Mouse (Mus musculus) ES-E14 (cell line): ENCODE results near the gene Ptger2. TPM values are rescaled to one million over a fixed set of nuclear protein-coding genes. Genes with fewer than 3 reads are reported as not detected.
A peak's percentile ranks its signal among the peaks of the same experiment; 100 is the strongest.
"Not testable (repeated sequence)": the region's sequence is repeated elsewhere in the genome, so short reads cannot be mapped to it uniquely, and the experiment has no call there.

Experiments used
- DNase-seq: peaks from one replicate; pipeline ENCODE4 v3.0.0-alpha.2; 2013; ENCODE audit warnings: low read depth, low spot score
- H3K27ac ChIP-seq: 2 replicates; pipeline ENCODE4 v1.5.1; 2012; ENCODE audit warnings: low read depth, mild to moderate bottlenecking, low read length, moderate library complexity, mixed read lengths; ENCODE audit not compliant: poor library complexity, insufficient read depth, severe bottlenecking
- H3K36me3 ChIP-seq: 2 replicates; pipeline ENCODE4 v1.6.1; 2012; ENCODE audit warnings: mild to moderate bottlenecking, low read length, moderate library complexity, mixed read lengths; ENCODE audit not compliant: control insufficient read depth, poor library complexity, insufficient read depth, severe bottlenecking
- H3K4me1 ChIP-seq, 2 experiments: fragments of 150-350 bp in 1 of 2; sonication (generic) in 1 of 2; 2 replicates each; pipeline ENCODE4 v1.6.1; 2012; ENCODE audit warnings: low read length in 2 of 2, mild to moderate bottlenecking in 1 of 2, mixed read lengths in 1 of 2; ENCODE audit not compliant: control insufficient read depth in 2 of 2, insufficient read depth in 2 of 2, poor library complexity in 1 of 2
- H3K4me3 ChIP-seq, 2 experiments: fragments of 150-350 bp in 1 of 2; sonication (generic) in 1 of 2; 2 replicates each; pipeline ENCODE4 v1.5.1; 2012; ENCODE audit warnings: low read length in 2 of 2, low read depth in 1 of 2, mild to moderate bottlenecking in 1 of 2, mixed read lengths in 1 of 2; ENCODE audit not compliant: insufficient read depth in 1 of 2, poor library complexity in 1 of 2, severe bottlenecking in 1 of 2
- H3K9ac ChIP-seq: 2 replicates; pipeline ENCODE4 v1.6.1; 2012; ENCODE audit warnings: low read depth, mild to moderate bottlenecking, low read length, mixed read lengths; ENCODE audit not compliant: poor library complexity, insufficient read depth, severe bottlenecking
- H3K9me3 ChIP-seq: fragments of 150-350 bp; sonication (generic); 2 replicates; pipeline ENCODE4 v1.6.1; 2012; ENCODE audit warnings: low read depth, mild to moderate bottlenecking, low read length; ENCODE audit not compliant: control insufficient read depth, insufficient read depth
- CHD2 ChIP-seq: IDR thresholded peaks from 2 replicates; pipeline ENCODE4 v1.6.1; 2014; ENCODE audit warnings: mild to moderate bottlenecking, low read depth, low read length, inconsistent platforms
- HCFC1 ChIP-seq: IDR thresholded peaks from 2 replicates; pipeline ENCODE4 v1.6.1; 2012; ENCODE audit warnings: low read length, inconsistent platforms, borderline replicate concordance; ENCODE audit not compliant: insufficient read depth
- MAFK ChIP-seq: IDR thresholded peaks from 2 replicates; pipeline ENCODE4 v1.6.1; 2014; ENCODE audit warnings: mild to moderate bottlenecking, low read depth, low read length, inconsistent platforms; ENCODE audit not compliant: insufficient read depth
- ZC3H11A ChIP-seq: IDR thresholded peaks from 2 replicates; pipeline ENCODE4 v1.6.1; 2012; ENCODE audit warnings: low read depth, mild to moderate bottlenecking, inconsistent platforms, low read length, borderline replicate concordance
- ZNF384 ChIP-seq: IDR thresholded peaks from 2 replicates; pipeline ENCODE4 v1.6.1; 2012; ENCODE audit warnings: low read depth, low read length, inconsistent platforms
- in situ Hi-C, 2 experiments: fragments of 600-800 bp; cut with MboI; formaldehyde crosslinking; loops; one replicate each; pipeline ENCODE4 v1.15.1; 2025; ENCODE audit warnings: low sequenced_read_pairs in 2 of 2, inconsistent platforms in 1 of 2; ENCODE audit not compliant: unreplicated experiment in 2 of 2
- total RNA-seq: library from RNA; depleted of rRNA; stranded (reverse); fragments of 300-350 nt; gene quantifications from 2 replicates; pipeline ENCODE4 v1.2.3, GENCODE M21; 2012; rRNA removed

The Ptger2 gene
- 0.18 and 0.74 TPM in 2 replicates for total RNA-seq

DNA sequence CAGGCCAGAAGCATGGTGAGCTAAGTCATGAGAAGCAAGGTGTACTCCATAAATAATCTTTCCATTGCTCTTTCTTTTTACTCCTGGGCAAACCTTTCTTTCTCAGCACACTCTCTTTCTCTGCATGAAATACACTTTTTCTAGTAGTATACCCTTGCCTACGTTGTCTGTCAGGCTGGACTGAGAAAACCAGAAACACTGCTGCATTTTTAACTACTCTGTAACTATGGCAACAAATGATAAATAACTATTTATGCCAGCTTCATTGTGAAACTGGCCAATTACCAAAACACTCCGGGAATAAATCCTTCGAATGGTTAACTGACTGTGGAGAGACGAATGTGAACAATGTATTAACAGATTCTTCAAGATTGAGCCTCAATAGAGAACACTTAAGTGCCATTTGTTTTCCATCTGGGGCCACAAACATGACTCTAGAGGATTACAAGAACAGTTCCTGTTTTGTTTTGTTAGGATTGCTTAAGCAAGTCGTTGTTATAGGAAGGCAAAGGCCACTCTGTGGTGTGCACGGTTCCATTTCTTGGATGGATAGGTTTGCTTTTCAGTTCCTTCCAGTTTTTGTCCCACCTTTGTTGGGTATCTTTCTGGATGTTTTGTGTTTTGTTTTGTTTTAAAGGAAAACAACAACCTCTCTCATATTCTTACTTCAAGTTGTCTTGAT, at the start of gene Ptger2:
Ptger2 (plus strand) TSS at position 522 of the 682 bp plus-strand sequence.
- not testable (repeated sequence) for H3K36me3 ChIP-seq, DNase-seq, H3K9ac ChIP-seq, H3K9me3 ChIP-seq, H3K27ac ChIP-seq
- peak within 1 kb of the TSS; percentile 30 to 60 for H3K4me3 ChIP-seq
- H3K4me1 ChIP-seq = peaks cover 8 to 15% of the 10 kb centered on the region in 2 experiments; a peak in 2 of 4 replicates
- in situ Hi-C loops = loop anchor here in 1 of 2 experiments (25.0 kb wide), 1 partner anchor 449 kb away; no protein-coding TSS in a partner anchor

DNA sequence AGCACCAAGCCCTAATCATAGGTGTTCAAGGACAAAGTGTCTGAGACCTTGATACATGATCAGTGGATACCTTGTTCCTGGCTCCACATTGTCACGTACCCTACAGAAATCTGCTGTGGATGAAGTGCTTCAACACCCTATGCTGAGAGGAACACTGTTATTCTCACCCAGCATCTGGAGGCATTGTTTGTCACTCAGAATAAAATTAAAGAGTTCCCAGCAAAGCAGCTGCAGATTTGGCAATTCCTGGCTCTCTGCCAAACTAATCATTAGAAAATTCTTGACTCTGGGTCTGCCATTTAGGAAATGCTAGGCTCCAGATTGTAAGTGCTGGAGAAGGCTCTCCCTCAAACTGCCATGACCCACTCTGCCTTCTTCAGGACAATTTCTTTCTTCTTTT, 27.2 kb upstream of the Ptger2 start:
- Histone ChIP-seq H3K27ac (no peak overlapping the region), H3K9me3 (no peaks in the 10 kb centered on the region), H3K9ac (no peak overlapping the region), H3K4me1 (no peaks in the 10 kb centered on the region), H3K36me3 (no peaks in the 10 kb centered on the region), H3K4me3 (no peak overlapping the region)
- no peak for TF ChIP-seq ZNF384
- no peak for TF ChIP-seq CHD2
- TF ChIP-seq MAFK = no peak
- TF ChIP-seq ZC3H11A = no peak
- TF ChIP-seq HCFC1 = no peak
- in situ Hi-C loops = no loop called here
- DNase-seq = no peak

DNA sequence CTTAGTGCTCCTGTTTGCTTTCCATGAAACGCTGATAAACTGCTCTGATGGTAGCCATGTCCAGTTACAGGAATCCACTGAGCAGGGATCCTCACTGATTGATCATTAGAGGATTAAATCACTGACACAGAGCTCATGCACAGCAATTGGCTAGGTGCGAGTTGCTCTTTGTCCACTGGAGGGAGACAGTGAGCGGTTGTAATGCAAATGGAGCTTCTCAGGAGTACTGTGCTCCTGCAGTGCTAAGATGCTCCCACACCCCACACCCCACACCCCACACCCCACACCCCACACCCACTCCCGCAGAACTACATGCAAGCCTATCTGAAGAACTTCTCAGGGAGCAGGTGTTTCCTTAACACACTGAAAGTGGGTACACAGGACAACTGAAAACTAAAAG, 10.7 kb upstream of the Ptger2 start:
- in situ Hi-C loops = loop anchor here (5.0 to 25.0 kb wide), 3 partner anchors 160 to 460 kb away; no protein-coding TSS in a partner anchor
- H3K9ac ChIP-seq, H3K4me3 ChIP-seq, H3K36me3 ChIP-seq, H3K4me1 ChIP-seq, H3K9me3 ChIP-seq, DNase-seq, H3K27ac ChIP-seq: not testable (repeated sequence)

DNA sequence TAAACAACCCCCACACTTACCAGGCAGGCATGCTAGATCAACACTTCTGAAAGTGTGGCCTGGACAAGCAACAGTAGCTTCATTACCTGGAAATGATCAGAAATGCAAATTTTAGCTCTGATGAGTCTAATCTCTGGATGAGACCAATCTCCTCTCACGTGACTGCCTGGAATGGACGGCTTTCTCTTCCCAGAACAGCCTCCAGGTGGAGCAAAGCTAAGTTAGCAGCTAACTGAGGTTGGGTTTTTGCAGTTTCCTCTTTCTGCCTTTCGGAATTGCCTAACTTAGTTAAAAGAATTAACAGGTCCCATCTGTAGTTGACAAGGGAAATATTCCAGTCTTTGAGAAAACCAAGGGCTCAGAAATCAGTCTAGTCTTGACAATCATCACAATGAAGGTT, 8.1 kb upstream of the Ptger2 start:
- DNase-seq = no peak
- Histone ChIP-seq H3K36me3 (no peaks in the 10 kb centered on the region), H3K27ac (no peak overlapping the region), H3K4me1 (peaks cover 5 to 9% of the 10 kb centered on the region in 2 experiments; a peak in 2 of 4 replicates), H3K9me3 (no peaks in the 10 kb centered on the region), H3K4me3 (no peak overlapping the region), H3K9ac (no peak overlapping the region)
- TF ChIP-seq ZNF384 (no peak), ZC3H11A (0 out of 2 replicates have a peak, but pooled peaks have one; percentile 15)
- in situ Hi-C loops = loop anchor here (5.0 to 25.0 kb wide), 3 partner anchors 157 to 457 kb away; no protein-coding TSS in a partner anchor

DNA sequence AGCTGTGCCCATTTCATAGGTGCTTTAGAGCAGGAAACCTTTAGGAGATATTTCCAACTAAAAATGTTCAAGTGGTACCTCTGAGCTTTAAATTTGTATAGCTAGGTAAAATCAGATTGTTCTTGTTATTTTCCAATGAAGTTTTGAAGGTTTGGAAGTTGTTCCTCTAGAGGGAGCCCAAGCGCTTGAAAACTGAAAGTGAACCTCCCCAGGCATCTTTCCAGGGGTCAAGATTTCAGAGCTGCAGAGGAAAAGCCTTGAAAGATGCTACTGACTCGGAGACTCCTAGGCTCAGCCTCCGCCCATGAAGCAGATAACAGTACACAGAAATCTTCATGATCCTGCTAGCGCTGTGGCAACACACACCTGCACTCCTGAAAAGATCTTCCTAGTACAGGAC, 6.5 kb upstream of the Ptger2 start:
- in situ Hi-C loops = loop anchor here in 1 of 2 experiments (25.0 kb wide), 1 partner anchor 456 kb away; no protein-coding TSS in a partner anchor
- DNase-seq = no peak
- Histone ChIP-seq H3K36me3 (no peaks in the 10 kb centered on the region), H3K9ac (no peak overlapping the region), H3K4me3 (no peak overlapping the region), H3K9me3 (no peaks in the 10 kb centered on the region), H3K4me1 (peaks cover 5 to 9% of the 10 kb centered on the region in 2 experiments; a peak in 2 of 4 replicates), H3K27ac (no peak overlapping the region)
- TF ChIP-seq ZC3H11A = 0 out of 2 replicates have a peak, but pooled peaks have one; percentile 12
- no peak for TF ChIP-seq HCFC1
